ENCODE assay signal across 11 mouse cellular contexts in genomic region chr16:17590731-17591130, GRCm38 (mm10). TPM values are rescaled to one million over a fixed set of nuclear protein-coding genes. Genes with fewer than 3 reads are reported as not detected.
"Had no signal": no experiment of that assay in that cellular context is flagged by ENCODE, and none has a peak within 500 bp of the region (broad histone marks: within the 10 kb centered on the region; RNA-seq: fewer than 3 reads in every experiment).

No protein-coding gene starts in this region.

- DNase-seq: kidney, adult 9 months; left cerebral cortex, postnatal 4 days; lung, adult 18-20 months; right cerebral cortex, adult 18-20 months; right cerebral cortex, postnatal 25 days had no signal

- H3K4me3 ChIP-seq: limb, embryonic 13.5 days; midbrain, embryonic 13.5 days; neural tube, embryonic 15.5 days had no signal

- H3K9me3 ChIP-seq: midbrain, embryonic 13.5 days had no signal

- H3K27me3 ChIP-seq: limb, embryonic 13.5 days; midbrain, embryonic 13.5 days; neural tube, embryonic 15.5 days had no signal

- H3K4me1 ChIP-seq: limb, embryonic 13.5 days; midbrain, embryonic 13.5 days; neural tube, embryonic 15.5 days had no signal

- H3K4me2 ChIP-seq: limb, embryonic 13.5 days; midbrain, embryonic 13.5 days; neural tube, embryonic 15.5 days had no signal

- ATAC-seq: intestine, embryonic 16.5 days; midbrain, embryonic 13.5 days had no signal

- H3K27ac ChIP-seq: limb, embryonic 13.5 days; liver, embryonic 14.5 days; midbrain, embryonic 13.5 days; neural tube, embryonic 15.5 days had no signal

- H3K9ac ChIP-seq: limb, embryonic 13.5 days; liver, embryonic 14.5 days; midbrain, embryonic 13.5 days; neural tube, embryonic 15.5 days had no signal

- H3K36me3 ChIP-seq: limb, embryonic 13.5 days; midbrain, embryonic 13.5 days; neural tube, embryonic 15.5 days had no signal

RNA-seq across cellular contexts. Expression of gene P2rx6, which starts 29.0 kb away (rescaled TPM):
- polyA plus RNA-seq: liver, adult 2 months had no signal

RNA-seq across cellular contexts. Expression of gene Lrrc74b, which starts 29.7 kb away (rescaled TPM):
- polyA plus RNA-seq: limb, embryonic 13.5 days; liver, adult 2 months had no signal

RNA-seq across cellular contexts. Expression of gene Ccdc74a, which starts 55.5 kb away (rescaled TPM):
- polyA plus RNA-seq: liver, adult 2 months had no signal
